Mouse (Mus musculus) R1 (cell line): Measurements from ENCODE around the gene Lix1l.
A peak's percentile ranks its signal among the peaks of the same experiment; 100 is the strongest.

ENCODE experiments used
- DNase-seq: peaks from one replicate; pipeline ENCODE4 v3.0.0-alpha.2; 2018; ENCODE audit warnings: low read depth, low spot score

The Lix1l gene

DNA sequence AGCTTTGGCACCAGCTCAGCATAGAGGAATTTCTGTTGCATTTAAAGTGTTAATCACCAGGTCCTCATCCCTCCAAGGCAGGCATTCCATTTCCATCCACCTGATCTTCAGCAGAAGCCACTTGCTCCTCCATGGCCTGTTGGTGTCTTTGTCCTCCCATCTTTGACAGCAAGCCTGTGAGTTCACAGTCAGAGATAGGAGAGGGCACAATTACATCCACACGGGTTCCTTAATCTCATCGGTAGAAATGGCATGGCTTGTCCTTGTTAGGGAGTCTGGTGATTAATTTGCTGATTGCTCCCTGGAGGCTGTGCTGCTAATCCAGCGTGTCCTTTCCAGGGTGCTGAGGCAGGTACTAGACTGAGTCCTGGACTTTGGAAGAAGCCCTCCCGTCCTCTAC, 72.6 kb downstream of the Lix1l start:
- DNase-seq: no peak

DNA sequence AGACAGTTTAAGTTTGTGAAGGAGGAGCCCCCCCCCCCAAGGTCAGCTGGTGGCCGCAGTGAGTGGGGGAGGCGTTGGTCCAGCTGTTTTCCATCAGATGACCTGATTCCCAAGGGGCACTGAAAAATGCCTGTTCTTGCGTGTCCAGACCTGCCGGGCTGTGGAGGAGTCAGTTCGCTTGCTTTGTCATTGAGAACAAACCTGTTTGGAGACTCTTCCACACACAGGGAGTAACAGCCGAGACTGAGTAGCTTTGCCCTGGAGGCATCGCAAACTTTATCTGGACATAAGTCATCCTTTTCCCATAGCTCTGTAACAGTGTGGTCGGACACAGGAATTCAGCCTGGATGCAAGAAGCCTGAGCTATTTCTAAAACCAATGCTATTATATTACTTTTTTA, 73.5 kb downstream of the Lix1l start:
- DNase-seq: no peak

GRCm38 (mm10) chr3:96675171-96675570, 74.2 kb downstream of the Lix1l start:
- DNase-seq: no peak

DNA sequence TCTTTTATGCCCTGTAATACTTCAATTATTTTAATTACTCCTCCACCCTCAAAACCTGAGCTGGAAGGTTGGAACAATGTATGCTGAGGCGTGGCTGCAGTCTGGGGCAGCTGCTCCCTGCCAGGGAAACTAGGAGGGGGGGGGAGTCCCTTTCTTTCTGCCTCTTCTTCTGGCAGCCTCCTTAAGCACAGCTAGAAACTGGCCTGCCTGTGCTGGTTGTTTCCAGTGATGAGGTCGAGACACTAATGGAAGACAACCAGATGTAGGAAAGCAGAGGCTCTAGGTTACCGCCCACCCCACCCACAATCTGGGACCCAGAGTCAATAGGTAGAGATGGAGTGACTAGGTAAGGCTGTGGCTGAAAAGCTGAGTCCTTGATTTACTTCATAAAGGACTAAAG, 74.7 kb downstream of the Lix1l start:
- DNase-seq: peak; percentile 98
